Mouse (Mus musculus) neural tube, embryonic 13.5 days (tissue): ENCODE results near the gene Dnah6. TPM values are rescaled to one million over a fixed set of nuclear protein-coding genes. Genes with fewer than 3 reads are reported as not detected.
A peak's percentile ranks its signal among the peaks of the same experiment; 100 is the strongest.

ENCODE experiments used
- ATAC-seq: fragments of 200-750 bp; cut with Nextera tagmentation; 2 replicates; pipeline ENCODE4 v1.8.0; 2017; ENCODE audit warnings: low read depth, mild to moderate bottlenecking, moderate TSS enrichment, moderate library complexity
- H3K27ac ChIP-seq: fragments of 300-500 bp; sonication (generic); replicated peaks from 2 replicates; pipeline ENCODE4 v1.5.1; 2015; ENCODE audit warnings: moderate library complexity, mild to moderate bottlenecking, inconsistent platforms
- H3K27me3 ChIP-seq: fragments of 300-500 bp; sonication (generic); 2 replicates; pipeline ENCODE4 v1.6.1; 2015; ENCODE audit warnings: mild to moderate bottlenecking, inconsistent platforms
- H3K36me3 ChIP-seq: fragments of 300-500 bp; sonication (generic); 2 replicates; pipeline ENCODE4 v1.6.1; 2015; ENCODE audit warnings: mild to moderate bottlenecking, inconsistent platforms
- H3K4me1 ChIP-seq: fragments of 300-500 bp; sonication (generic); replicated peaks from 2 replicates; pipeline ENCODE4 v1.6.1; 2015; ENCODE audit warnings: inconsistent platforms
- H3K4me2 ChIP-seq: fragments of 300-500 bp; sonication (generic); 2 replicates; pipeline ENCODE4 v1.6.1; 2015; ENCODE audit warnings: inconsistent platforms, mild to moderate bottlenecking, moderate library complexity
- H3K4me3 ChIP-seq: fragments of 300-500 bp; sonication (generic); 2 replicates; pipeline ENCODE4 v1.5.1; 2015; ENCODE audit warnings: mild to moderate bottlenecking, inconsistent platforms
- H3K9ac ChIP-seq: fragments of 300-500 bp; sonication (generic); 2 replicates; pipeline ENCODE4 v1.6.1; 2015; ENCODE audit warnings: moderate library complexity, mild to moderate bottlenecking, inconsistent platforms
- H3K9me3 ChIP-seq: fragments of 300-500 bp; sonication (generic); 2 replicates; pipeline ENCODE4 v1.6.1; 2016; ENCODE audit warnings: inconsistent platforms
- WGBS: fragments of 180-500 bp; shearing (Covaris S2); methylation state at CpG from one replicate; pipeline ENCODE4 v1.1.7; 2015; 5-methylcytosine and 5-hydroxymethylcytosine counted together
- polyA plus RNA-seq: library from polyadenylated mRNA; unstranded; fragments of >200 nt; fragmentation: Nextera tagmentation; extraction: Ambion mirVana; gene quantifications from 2 replicates; pipeline ENCODE4 v1.2.1, GENCODE M21; 2015

Dnah6 gene
- 0.08 TPM in 2 replicates for polyA plus RNA-seq

GRCm38 (mm10) chr6:73221189-73221957, at the start of gene Dnah6:
Gene Dnah6 (minus strand): TSS chr6:73221651.
- Histone ChIP-seq H3K4me3 (peak within 1 kb of the TSS; percentile 42), H3K9me3 (no peaks in the 10 kb centered on the region), H3K4me2 (peak within 1 kb of the TSS; percentile 62), H3K27ac (peak within 1 kb of the TSS; percentile 71), H3K9ac (peak within 1 kb of the TSS; percentile 52), H3K27me3 (no peaks in the 10 kb centered on the region), H3K36me3 (no peaks in the 10 kb centered on the region), H3K4me1 (peaks cover 10% of the 10 kb centered on the region)
- WGBS = 33% methylated on average over 25 of the region's 25 CpGs
- peak; percentile 99 for ATAC-seq

GRCm38 (mm10) chr6:73269374-73269773, 47.9 kb upstream of the Dnah6 start:
- ATAC-seq = no peak
- WGBS = 97% methylated on average over 3 of the region's 3 CpGs
- Histone ChIP-seq H3K36me3 (peaks cover 89% of the 10 kb centered on the region), H3K4me3 (no peak overlapping the region), H3K27me3 (no peaks in the 10 kb centered on the region), H3K4me1 (no peaks in the 10 kb centered on the region), H3K4me2 (no peak overlapping the region), H3K27ac (no peak overlapping the region), H3K9me3 (no peaks in the 10 kb centered on the region), H3K9ac (no peak overlapping the region)

GRCm38 (mm10) chr6:73267738-73268311, 46.4 kb upstream of the Dnah6 start:
- peaks cover 90% of the 10 kb centered on the region for H3K36me3 ChIP-seq
- H3K9me3 ChIP-seq = no peaks in the 10 kb centered on the region
- H3K4me3 ChIP-seq = no peak overlapping the region
- no peaks in the 10 kb centered on the region for H3K4me1 ChIP-seq
- no peak overlapping the region for H3K9ac ChIP-seq
- no peak overlapping the region for H3K4me2 ChIP-seq
- 94% methylated on average over 8 of the region's 8 CpGs for WGBS
- H3K27me3 ChIP-seq = no peaks in the 10 kb centered on the region
- ATAC-seq = no peak
- no peak overlapping the region for H3K27ac ChIP-seq

- ATAC-seq = no peak
- no peaks in the 10 kb centered on the region for H3K27me3 ChIP-seq
- no peaks in the 10 kb centered on the region for H3K9me3 ChIP-seq
- peaks cover 84% of the 10 kb centered on the region for H3K36me3 ChIP-seq
- H3K27ac ChIP-seq = no peak overlapping the region
- H3K4me1 ChIP-seq = no peaks in the 10 kb centered on the region
- 64% methylated on average over 2 of the region's 2 CpGs for WGBS
- no peak overlapping the region for H3K4me3 ChIP-seq
- H3K9ac ChIP-seq = no peak overlapping the region
- H3K4me2 ChIP-seq = no peak overlapping the region
Observed at GRCm38 (mm10) chr6:73264801-73265200, 43.4 kb upstream of the Dnah6 start.

GRCm38 (mm10) chr6:73260110-73260509, 38.7 kb upstream of the Dnah6 start:
- Histone ChIP-seq H3K9me3 (no peaks in the 10 kb centered on the region), H3K9ac (no peak overlapping the region), H3K36me3 (peaks cover 79% of the 10 kb centered on the region), H3K27me3 (no peaks in the 10 kb centered on the region), H3K4me1 (0 out of 2 replicates have a peak, but pooled peaks cover 2% of the 10 kb centered on the region), H3K4me3 (no peak overlapping the region), H3K4me2 (no peak overlapping the region), H3K27ac (no peak overlapping the region)
- no peak for ATAC-seq
- 93% methylated on average over 6 of the region's 6 CpGs for WGBS

- no peaks in the 10 kb centered on the region for H3K9me3 ChIP-seq
- no peak overlapping the region for H3K4me3 ChIP-seq
- peaks cover 14% of the 10 kb centered on the region for H3K4me1 ChIP-seq
- WGBS = 93% methylated on average over 7 of the region's 7 CpGs
- no peak overlapping the region for H3K9ac ChIP-seq
- no peak for ATAC-seq
- H3K27ac ChIP-seq = no peak overlapping the region
- peaks cover 51% of the 10 kb centered on the region for H3K36me3 ChIP-seq
- no peak overlapping the region for H3K4me2 ChIP-seq
- H3K27me3 ChIP-seq = no peaks in the 10 kb centered on the region
Observed at GRCm38 (mm10) chr6:73257068-73257467, 35.6 kb upstream of the Dnah6 start.

GRCm38 (mm10) chr6:73254307-73255228, 33.1 kb upstream of the Dnah6 start:
- Histone ChIP-seq H3K27ac (no peak overlapping the region), H3K9me3 (no peaks in the 10 kb centered on the region), H3K4me2 (no peak overlapping the region), H3K36me3 (peaks cover 30% of the 10 kb centered on the region), H3K4me3 (no peak overlapping the region), H3K9ac (no peak overlapping the region), H3K4me1 (peaks cover 22% of the 10 kb centered on the region), H3K27me3 (no peaks in the 10 kb centered on the region)
- 80% methylated on average over 9 of the region's 9 CpGs for WGBS
- 0 out of 2 replicates have a peak, but pooled peaks have one; percentile 13 for ATAC-seq

GRCm38 (mm10) chr6:73253584-73253983, 32.1 kb upstream of the Dnah6 start:
- Histone ChIP-seq H3K27me3 (no peaks in the 10 kb centered on the region), H3K9ac (no peak overlapping the region), H3K36me3 (peaks cover 20% of the 10 kb centered on the region), H3K4me3 (no peak overlapping the region), H3K4me2 (no peak overlapping the region), H3K27ac (no peak overlapping the region), H3K4me1 (peaks cover 28% of the 10 kb centered on the region), H3K9me3 (no peaks in the 10 kb centered on the region)
- no peak for ATAC-seq
- WGBS = 88% methylated on average over 4 of the region's 4 CpGs

GRCm38 (mm10) chr6:73253006-73253405, 31.6 kb upstream of the Dnah6 start:
- peaks cover 28% of the 10 kb centered on the region for H3K4me1 ChIP-seq
- no peak overlapping the region for H3K9ac ChIP-seq
- no peak overlapping the region for H3K27ac ChIP-seq
- WGBS = 93% methylated on average over 2 of the region's 2 CpGs
- no peak for ATAC-seq
- no peak overlapping the region for H3K4me3 ChIP-seq
- H3K36me3 ChIP-seq = peaks cover 16% of the 10 kb centered on the region
- no peaks in the 10 kb centered on the region for H3K27me3 ChIP-seq
- H3K4me2 ChIP-seq = no peak overlapping the region
- no peaks in the 10 kb centered on the region for H3K9me3 ChIP-seq

GRCm38 (mm10) chr6:73252396-73252795, 30.9 kb upstream of the Dnah6 start:
- H3K27me3 ChIP-seq = no peaks in the 10 kb centered on the region
- H3K27ac ChIP-seq = no peak overlapping the region
- H3K9ac ChIP-seq = no peak overlapping the region
- peaks cover 33% of the 10 kb centered on the region for H3K4me1 ChIP-seq
- no peaks in the 10 kb centered on the region for H3K9me3 ChIP-seq
- no peak for ATAC-seq
- H3K4me3 ChIP-seq = no peak overlapping the region
- no peak overlapping the region for H3K4me2 ChIP-seq
- peaks cover 12% of the 10 kb centered on the region; the same call in 1 of the 2 replicates for H3K36me3 ChIP-seq

- no peak overlapping the region for H3K4me3 ChIP-seq
- peaks cover 3% of the 10 kb centered on the region; the same call in 1 of the 2 replicates for H3K36me3 ChIP-seq
- 94% methylated on average over 11 of the region's 11 CpGs for WGBS
Observed at GRCm38 (mm10) chr6:73251336-73251735, 29.9 kb upstream of the Dnah6 start.

GRCm38 (mm10) chr6:73249851-73250250, 28.4 kb upstream of the Dnah6 start:
- no peaks in the 10 kb centered on the region for H3K27me3 ChIP-seq
- H3K4me3 ChIP-seq = peak overlapping the region; percentile 81
- H3K36me3 ChIP-seq = no peaks in the 10 kb centered on the region
- peaks cover 28% of the 10 kb centered on the region for H3K4me1 ChIP-seq
- H3K4me2 ChIP-seq = peak overlapping the region; percentile 85
- peak overlapping the region; percentile 94; the same call in 1 of the 2 replicates for H3K9ac ChIP-seq
- no peak overlapping the region for H3K27ac ChIP-seq
- ATAC-seq = no peak
- H3K9me3 ChIP-seq = no peaks in the 10 kb centered on the region
- 86% methylated on average over 4 of the region's 4 CpGs for WGBS

More at GRCm38 (mm10) chr6:73251336-73251735, 29.9 kb upstream of the Dnah6 start:
- H3K4me1 ChIP-seq = peaks cover 33% of the 10 kb centered on the region
- no peaks in the 10 kb centered on the region for H3K9me3 ChIP-seq
- H3K9ac ChIP-seq = no peak overlapping the region
- no peak overlapping the region for H3K27ac ChIP-seq
- no peaks in the 10 kb centered on the region for H3K27me3 ChIP-seq
- no peak overlapping the region for H3K4me2 ChIP-seq
- no peak for ATAC-seq
